Comparison of ENCODE assay signal across 12 mouse cellular contexts in the genomic region with DNA sequence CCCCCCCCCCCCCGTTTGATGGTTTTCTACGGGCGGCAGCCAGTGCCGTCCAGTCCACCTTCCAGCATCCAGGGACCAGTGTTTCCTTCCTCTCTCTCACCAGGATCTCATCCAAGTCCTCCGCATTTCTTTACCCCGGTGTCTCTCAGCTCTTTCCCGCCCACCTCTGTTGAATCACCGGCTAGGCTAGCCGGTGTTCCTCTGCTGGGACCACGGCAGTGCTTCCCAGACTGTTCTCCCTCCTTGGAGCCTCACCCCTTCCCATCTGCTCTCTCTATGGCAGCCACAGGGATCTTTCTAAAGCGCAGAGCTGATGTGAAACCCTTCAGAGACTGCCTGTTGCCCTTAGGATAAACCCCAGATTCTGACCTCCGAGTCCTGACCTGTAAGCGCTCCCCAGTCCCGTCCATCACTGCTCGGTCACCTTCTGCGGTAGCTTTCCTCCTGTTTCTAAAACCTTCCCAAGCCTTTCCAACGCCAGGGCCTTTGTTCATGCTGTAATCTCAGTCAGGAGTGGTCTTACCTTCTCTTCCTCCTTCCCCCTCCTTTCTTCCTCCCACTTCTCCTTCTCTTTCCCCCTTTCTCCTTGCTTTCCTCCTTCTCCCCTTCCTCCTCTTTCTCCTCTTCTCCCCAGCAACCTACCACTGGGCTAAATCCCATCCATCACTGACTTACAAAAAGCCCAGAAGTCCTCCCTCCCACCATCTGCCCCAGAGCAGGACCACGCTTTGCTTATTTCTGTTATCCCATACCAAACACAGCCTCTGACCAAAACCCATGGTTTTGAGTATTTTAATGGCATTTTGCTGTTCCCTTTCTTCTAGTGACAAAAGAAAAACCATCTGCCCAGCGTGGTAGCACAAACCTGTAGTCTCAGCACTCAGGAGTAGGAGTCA. TPM values are rescaled to one million over a fixed set of nuclear protein-coding genes. Genes with fewer than 3 reads are reported as not detected.
A peak's percentile ranks its signal among the peaks of the same experiment; 100 is the strongest.
DNase-seq lines count a peak whose midpoint lies in the region; ATAC-seq lines count a peak whose summit lies in the region.
"Had no signal": no experiment of that assay in that cellular context is flagged by ENCODE, and none has a peak within 500 bp of the region (broad histone marks: within the 10 kb centered on the region; RNA-seq: fewer than 3 reads in every experiment).

No protein-coding gene starts in this region.

- H3K4me1 ChIP-seq in forebrain, embryonic 10.5 days = peaks cover 42% of the 10 kb centered on the region
- H3K4me1 ChIP-seq: embryonic facial prominence, embryonic 12.5 days; limb, embryonic 13.5 days had no signal

- H3K27ac ChIP-seq in forebrain, embryonic 10.5 days = peak overlapping the region; percentile 88
- H3K27ac ChIP-seq: embryonic facial prominence, embryonic 12.5 days; limb, embryonic 13.5 days had no signal

- DNase-seq in left cerebral cortex, adult 11 months (ENCODE audit: low spot score) = peak; percentile 48
- DNase-seq in left cerebral cortex, postnatal 4 days = no peak
- peak; percentile 26 for DNase-seq in forebrain, embryonic 10.5 days (ENCODE audit: extremely low spot score, low spot score)
- peak; percentile 62 to 83 for DNase-seq in left cerebral cortex, adult 18-20 months (ENCODE audit: low spot score in 2 of 2)
- peak; percentile 44 for DNase-seq in right cerebral cortex, postnatal 14 days
- DNase-seq in thymus, postnatal 14 days = no peak
- DNase-seq in cerebellum, postnatal 25 days = no peak
- DNase-seq: adrenal gland, adult 8-10 months; thymus, adult 2 months had no signal

- H3K4me3 ChIP-seq in forebrain, embryonic 10.5 days = peak overlapping the region; percentile 14; the same call in 1 of the 2 replicates
- H3K4me3 ChIP-seq: embryonic facial prominence, embryonic 12.5 days; limb, embryonic 13.5 days had no signal

- 26% methylated on average over 19 of the region's 19 CpGs for WGBS in forebrain, embryonic 10.5 days

- H3K27me3 ChIP-seq in forebrain, embryonic 10.5 days (ENCODE audit: poor library complexity, severe bottlenecking) = no peaks in the 10 kb centered on the region; the same call in 1 of the 2 replicates
- H3K27me3 ChIP-seq: embryonic facial prominence, embryonic 12.5 days; limb, embryonic 13.5 days had no signal

- no peaks in the 10 kb centered on the region for H3K9me3 ChIP-seq in forebrain, embryonic 10.5 days
- H3K9me3 ChIP-seq: embryonic facial prominence, embryonic 12.5 days; limb, embryonic 13.5 days had no signal

- intact Hi-C loops in left cerebral cortex, postnatal 4 days (cut with DNase I) = loop anchor here (5.0 kb wide), 1 partner anchor 79 kb away; no protein-coding TSS in a partner anchor

- no peaks in the 10 kb centered on the region for H3K36me3 ChIP-seq in forebrain, embryonic 10.5 days (replicated peaks)
- H3K36me3 ChIP-seq: embryonic facial prominence, embryonic 12.5 days; limb, embryonic 13.5 days had no signal

- ATAC-seq in inflammation-experienced regulatory T-cells, adult 6 months = no peak

RNA-seq across cellular contexts. Expression of a gene that starts 14.3 kb away (rescaled TPM):
- 100 to 1,000 TPM; 489 to 518 TPM for total RNA-seq in left cerebral cortex, postnatal 4 days (2021)
- 754 and 787 TPM in 2 replicates for polyA plus RNA-seq in forebrain, embryonic 10.5 days (2016; fragmentation: Nextera tagmentation; extraction: Ambion mirVana)
- 100 to 1,000 TPM; 721 to 781 TPM for total RNA-seq in left cerebral cortex, adult 18-20 months (2021)
- polyA plus RNA-seq in inflammation-experienced regulatory T-cells, adult 6 months (2017; shearing (Covaris generic)) = 100 to 1,000 TPM; 550 to 644 (median 560) TPM

RNA-seq across cellular contexts. Expression of a gene that starts 22.0 kb away (rescaled TPM):
- total RNA-seq in left cerebral cortex, postnatal 4 days (2021) = 10 to 100 TPM; 30.3 to 30.5 TPM
- 56.6 and 57.7 TPM in 2 replicates for polyA plus RNA-seq in forebrain, embryonic 10.5 days (2016; fragmentation: Nextera tagmentation; extraction: Ambion mirVana)
- 10 to 100 TPM; 26.4 to 27.9 TPM for total RNA-seq in left cerebral cortex, adult 18-20 months (2021)
- 10 to 100 TPM; 40.3 to 56.5 (median 51.5) TPM for polyA plus RNA-seq in inflammation-experienced regulatory T-cells, adult 6 months (2017; shearing (Covaris generic))

RNA-seq across cellular contexts. Expression of a gene that starts 22.1 kb away (rescaled TPM):
- total RNA-seq in left cerebral cortex, postnatal 4 days (2021) = 10 to 100 TPM; 29.6 to 29.7 TPM
- 37.6 and 40.2 TPM in 2 replicates for polyA plus RNA-seq in forebrain, embryonic 10.5 days (2016; fragmentation: Nextera tagmentation; extraction: Ambion mirVana)
- total RNA-seq in left cerebral cortex, adult 18-20 months (2021) = 10 to 100 TPM; 18.4 to 20.5 TPM
- polyA plus RNA-seq in inflammation-experienced regulatory T-cells, adult 6 months (2017; shearing (Covaris generic)) = 10 to 100 TPM; 10.7 to 12.5 (median 11.3) TPM

RNA-seq across cellular contexts. Expression of a gene that starts 36.1 kb away (rescaled TPM):
- total RNA-seq in left cerebral cortex, postnatal 4 days (2021) = 10 to 100 TPM; 58.7 to 59.4 TPM
- 399 and 417 TPM in 2 replicates for polyA plus RNA-seq in forebrain, embryonic 10.5 days (2016; fragmentation: Nextera tagmentation; extraction: Ambion mirVana)
- 10 to 100 TPM; 62.9 to 72.1 TPM for total RNA-seq in left cerebral cortex, adult 18-20 months (2021)
- 10 to 100 TPM; 15.7 to 26.8 (median 26.5) TPM for polyA plus RNA-seq in inflammation-experienced regulatory T-cells, adult 6 months (2017; shearing (Covaris generic))

Comparison
In these comparisons a context has a peak if more than half of its experiments do, and no peak if none do; other contexts are left out.
1. DNase-seq: peak in left cerebral cortex, adult 11 months (single experiment), forebrain, embryonic 10.5 days (single experiment), left cerebral cortex, adult 18-20 months (2 of 2) and right cerebral cortex, postnatal 14 days (single experiment); none in left cerebral cortex, postnatal 4 days (single experiment), thymus, postnatal 14 days (single experiment) and cerebellum, postnatal 25 days (0 of 2).